Mouse (Mus musculus) MEL (cell line): ENCODE results near the gene Tprn. TPM values are rescaled to one million over a fixed set of nuclear protein-coding genes. Genes with fewer than 3 reads are reported as not detected.

Experiments
- DNase-seq: peaks from one replicate; pipeline ENCODE4 v3.0.0; 2011; ENCODE audit warnings: low read depth, low spot score
- H3K27ac ChIP-seq: 2 replicates; pipeline ENCODE4 v1.5.1; 2012; ENCODE audit warnings: low read depth, mild to moderate bottlenecking, control low read depth, low read length, moderate library complexity; ENCODE audit not compliant: control insufficient read depth
- H3K27me3 ChIP-seq, 2 experiments: fragments of 150-350 bp in 1 of 2; sonication (generic) in 1 of 2; 2 replicates each; pipeline ENCODE4 v1.6.1; 2012; ENCODE audit warnings: low read length in 2 of 2, mild to moderate bottlenecking in 2 of 2, improper control_type of control experiment in 1 of 2, moderate library complexity in 1 of 2; ENCODE audit not compliant: insufficient read depth in 2 of 2, control insufficient read depth in 1 of 2
- H3K36me3 ChIP-seq, 2 experiments: 2 replicates each; pipeline ENCODE4 v1.6.1; 2012 to 2014; ENCODE audit warnings: low read length in 2 of 2, improper control_type of control experiment in 1 of 2, inconsistent platforms in 1 of 2, mild to moderate bottlenecking in 1 of 2; ENCODE audit not compliant: insufficient read depth in 2 of 2, control insufficient read depth in 1 of 2
- H3K4me1 ChIP-seq, 2 experiments: fragments of 150-350 bp in 1 of 2; sonication (generic) in 1 of 2; 2 replicates each; pipeline ENCODE4 v1.6.1; 2012; ENCODE audit warnings: low read length in 2 of 2, improper control_type of control experiment in 1 of 2, mild to moderate bottlenecking in 1 of 2; ENCODE audit not compliant: insufficient read depth in 2 of 2, control insufficient read depth in 1 of 2
- H3K4me3 ChIP-seq, 2 experiments: fragments of 150-350 bp in 1 of 2; sonication (generic) in 1 of 2; 2 replicates each; pipeline ENCODE4 v1.5.1; 2012; ENCODE audit warnings: low read depth in 2 of 2, low read length in 2 of 2, mild to moderate bottlenecking in 2 of 2, moderate library complexity in 2 of 2, control low read depth in 1 of 2, improper control_type of control experiment in 1 of 2; ENCODE audit not compliant: control insufficient read depth in 1 of 2, insufficient read depth in 1 of 2
- H3K79me2 ChIP-seq: 2 replicates; pipeline ENCODE4 v1.6.1; 2012; ENCODE audit warnings: mild to moderate bottlenecking, low read length, moderate library complexity; ENCODE audit not compliant: control insufficient read depth, poor library complexity, insufficient read depth
- H3K9ac ChIP-seq: 2 replicates; pipeline ENCODE4 v1.6.1; 2012; ENCODE audit warnings: low read depth, mild to moderate bottlenecking, control low read depth, low read length, moderate library complexity; ENCODE audit not compliant: control insufficient read depth, poor library complexity, severe bottlenecking
- H3K9me3 ChIP-seq: fragments of 150-350 bp; sonication (generic); replicated peaks from 2 replicates; pipeline ENCODE4 v1.6.1; 2012; ENCODE audit warnings: mild to moderate bottlenecking, low read length, improper control_type of control experiment, moderate library complexity; ENCODE audit not compliant: insufficient read depth
- BHLHE40 ChIP-seq: IDR thresholded peaks from 2 replicates; pipeline ENCODE4 v1.6.1; 2012; ENCODE audit warnings: low read depth, mild to moderate bottlenecking, inconsistent platforms, low read length, improper control_type of control experiment, borderline replicate concordance
- CHD1 ChIP-seq: IDR thresholded peaks from 2 replicates; pipeline ENCODE4 v1.6.1; 2012; ENCODE audit warnings: low read depth, mild to moderate bottlenecking, inconsistent platforms, low read length, improper control_type of control experiment
- CHD2 ChIP-seq: IDR thresholded peaks from 2 replicates; pipeline ENCODE4 v1.6.1; 2011; ENCODE audit warnings: low read length, improper control_type of control experiment
- CTCF ChIP-seq, 3 experiments: IDR thresholded peaks in 2 of 3; conservative IDR thresholded peaks in 1 of 3; 2 replicates each; pipeline ENCODE4 v1.5.1; 2011 to 2012; ENCODE audit warnings: low read length in 3 of 3, low read depth in 2 of 3, mild to moderate bottlenecking in 2 of 3, improper control_type of control experiment in 1 of 3, inconsistent platforms in 1 of 3, mixed read lengths in 1 of 3, moderate library complexity in 1 of 3; ENCODE audit not compliant: control insufficient read depth in 1 of 3, insufficient read depth in 1 of 3, poor library complexity in 1 of 3, severe bottlenecking in 1 of 3
- E2F4 ChIP-seq: IDR thresholded peaks from 2 replicates; pipeline ENCODE4 v1.6.1; 2011; ENCODE audit warnings: low read depth, low read length, improper control_type of control experiment, borderline replicate concordance
- ELF1 ChIP-seq: IDR thresholded peaks from 2 replicates; pipeline ENCODE4 v1.6.1; 2014; ENCODE audit warnings: low read depth, mild to moderate bottlenecking, inconsistent platforms, low read length, improper control_type of control experiment, moderate library complexity
- EP300 ChIP-seq, 2 experiments: IDR thresholded peaks; 2 replicates each; pipeline ENCODE4 v1.6.1; 2011; ENCODE audit warnings: improper control_type of control experiment in 2 of 2, low read length in 2 of 2, low read depth in 1 of 2, mild to moderate bottlenecking in 1 of 2
- ETS1 ChIP-seq: IDR thresholded peaks from 2 replicates; pipeline ENCODE4 v1.6.1; 2012; ENCODE audit warnings: low read depth, mild to moderate bottlenecking, inconsistent platforms, low read length, improper control_type of control experiment, moderate library complexity
- GABPA ChIP-seq: IDR thresholded peaks from 2 replicates; pipeline ENCODE4 v1.6.1; 2012; ENCODE audit warnings: low read depth, mild to moderate bottlenecking, inconsistent platforms, low read length, improper control_type of control experiment, moderate library complexity
- GATA1 ChIP-seq: IDR thresholded peaks from 2 replicates; pipeline ENCODE4 v1.6.1; 2011; ENCODE audit warnings: low read depth, low read length, improper control_type of control experiment
- HCFC1 ChIP-seq: IDR thresholded peaks from 2 replicates; pipeline ENCODE4 v1.6.1; 2012; ENCODE audit warnings: low read depth, mild to moderate bottlenecking, inconsistent platforms, low read length, improper control_type of control experiment, moderate library complexity
- JUND ChIP-seq: IDR thresholded peaks from 2 replicates; pipeline ENCODE4 v1.6.1; 2011; ENCODE audit warnings: low read depth, mild to moderate bottlenecking, improper control_type of control experiment, low read length
- KAT2A ChIP-seq: conservative IDR thresholded peaks from 2 replicates; pipeline ENCODE4 v1.6.1; 2012; ENCODE audit warnings: low read depth, low read length, improper control_type of control experiment, inconsistent platforms
- MAFK ChIP-seq: IDR thresholded peaks from 2 replicates; pipeline ENCODE4 v1.6.1; 2011; ENCODE audit warnings: low read depth, mild to moderate bottlenecking, low read length, improper control_type of control experiment, borderline replicate concordance
- MAX ChIP-seq: IDR thresholded peaks from 2 replicates; pipeline ENCODE4 v1.6.1; 2011; ENCODE audit warnings: low read length, improper control_type of control experiment
- MAZ ChIP-seq: IDR thresholded peaks from 2 replicates; pipeline ENCODE4 v1.6.1; 2012; ENCODE audit warnings: low read depth, mild to moderate bottlenecking, inconsistent platforms, low read length, improper control_type of control experiment
- MEF2A ChIP-seq: IDR thresholded peaks from 2 replicates; pipeline ENCODE4 v1.6.1; 2014; ENCODE audit warnings: low read depth, mild to moderate bottlenecking, inconsistent platforms, low read length, improper control_type of control experiment; ENCODE audit not compliant: poor library complexity, insufficient replicate concordance, severe bottlenecking; ENCODE audit errors: extremely low read depth
- MXI1 ChIP-seq: IDR thresholded peaks from 2 replicates; pipeline ENCODE4 v1.6.1; 2011; ENCODE audit warnings: mild to moderate bottlenecking, low read depth, low read length, improper control_type of control experiment
- MYB ChIP-seq: IDR thresholded peaks from 2 replicates; pipeline ENCODE4 v1.6.1; 2011; ENCODE audit warnings: mild to moderate bottlenecking, low read depth, low read length, improper control_type of control experiment
- MYC ChIP-seq: IDR thresholded peaks from 2 replicates; pipeline ENCODE4 v1.6.1; 2011; ENCODE audit warnings: low read depth, mild to moderate bottlenecking, low read length, improper control_type of control experiment, moderate library complexity
- NELFE ChIP-seq: IDR thresholded peaks from 2 replicates; pipeline ENCODE4 v1.6.1; 2011; ENCODE audit warnings: low read depth, low read length, improper control_type of control experiment
- NRF1 ChIP-seq: IDR thresholded peaks from 2 replicates; pipeline ENCODE4 v1.6.1; 2014; ENCODE audit warnings: low read depth, mild to moderate bottlenecking, inconsistent platforms, low read length, improper control_type of control experiment, moderate library complexity; ENCODE audit not compliant: poor library complexity, insufficient read depth, severe bottlenecking
- POLR2A ChIP-seq, 2 experiments: IDR thresholded peaks; 2 replicates each; pipeline ENCODE4 v1.6.1; 2011 to 2012; ENCODE audit warnings: low read length in 2 of 2, mild to moderate bottlenecking in 2 of 2, control low read depth in 1 of 2, improper control_type of control experiment in 1 of 2, low read depth in 1 of 2, moderate library complexity in 1 of 2; ENCODE audit not compliant: control insufficient read depth in 1 of 2, insufficient read depth in 1 of 2, poor library complexity in 1 of 2
- POLR2AphosphoS2 ChIP-seq: IDR thresholded peaks from 2 replicates; pipeline ENCODE4 v1.6.1; 2011; ENCODE audit warnings: low read length, improper control_type of control experiment
- POLR2AphosphoS5 ChIP-seq: IDR thresholded peaks from 2 replicates; pipeline ENCODE4 v1.6.1; 2012; ENCODE audit warnings: low read depth, borderline replicate concordance, mild to moderate bottlenecking, inconsistent platforms, low read length, moderate library complexity, mixed read lengths
- RAD21 ChIP-seq: IDR thresholded peaks from 2 replicates; pipeline ENCODE4 v1.6.1; 2011; ENCODE audit warnings: mild to moderate bottlenecking, low read depth, low read length, improper control_type of control experiment
- RCOR1 ChIP-seq: IDR thresholded peaks from 2 replicates; pipeline ENCODE4 v1.6.1; 2012; ENCODE audit warnings: low read depth, mild to moderate bottlenecking, inconsistent platforms, low read length, improper control_type of control experiment
- SIN3A ChIP-seq: IDR thresholded peaks from 2 replicates; pipeline ENCODE4 v1.6.1; 2012; ENCODE audit warnings: low read length, improper control_type of control experiment, inconsistent platforms
- SMC3 ChIP-seq: IDR thresholded peaks from 2 replicates; pipeline ENCODE4 v1.6.1; 2011; ENCODE audit warnings: low read depth, low read length, improper control_type of control experiment
- TAL1 ChIP-seq: IDR thresholded peaks from 2 replicates; pipeline ENCODE4 v1.6.1; 2012; ENCODE audit warnings: mild to moderate bottlenecking, inconsistent platforms, low read length, moderate library complexity, mixed read lengths
- TBP ChIP-seq: IDR thresholded peaks from 2 replicates; pipeline ENCODE4 v1.8.0; 2011; ENCODE audit warnings: low read depth, low read length, improper control_type of control experiment
- TCF12 ChIP-seq: IDR thresholded peaks from 2 replicates; pipeline ENCODE4 v1.6.1; 2014; ENCODE audit warnings: low read depth, mild to moderate bottlenecking, inconsistent platforms, low read length, improper control_type of control experiment, moderate library complexity
- USF1 ChIP-seq: IDR thresholded peaks from 2 replicates; pipeline ENCODE4 v1.6.1; 2014; ENCODE audit warnings: low read depth, mild to moderate bottlenecking, inconsistent platforms, low read length, improper control_type of control experiment, moderate library complexity
- USF2 ChIP-seq, 2 experiments: IDR thresholded peaks; 2 replicates each; pipeline ENCODE4 v1.6.1; 2011 to 2012; ENCODE audit warnings: improper control_type of control experiment in 2 of 2, low read length in 2 of 2, borderline replicate concordance in 1 of 2, inconsistent platforms in 1 of 2, low read depth in 1 of 2, mild to moderate bottlenecking in 1 of 2; ENCODE audit not compliant: insufficient read depth in 1 of 2
- ZC3H11A ChIP-seq: IDR thresholded peaks from 2 replicates; pipeline ENCODE4 v1.6.1; 2012; ENCODE audit warnings: low read depth, mild to moderate bottlenecking, inconsistent platforms, low read length, improper control_type of control experiment
- ZMIZ1 ChIP-seq: IDR thresholded peaks from 2 replicates; pipeline ENCODE4 v1.6.1; 2012; ENCODE audit warnings: low read depth, mild to moderate bottlenecking, inconsistent platforms, low read length, improper control_type of control experiment, moderate library complexity
- ZNF384 ChIP-seq: IDR thresholded peaks from 2 replicates; pipeline ENCODE4 v1.6.1; 2012; ENCODE audit warnings: low read depth, mild to moderate bottlenecking, inconsistent platforms, low read length, improper control_type of control experiment
- polyA plus RNA-seq, 2 experiments: library from polyadenylated mRNA; stranded (reverse) in 1 of 2; unstranded in 1 of 2; fragments of >175 nt in 1 of 2; fragments of >200 nt in 1 of 2; gene quantifications; 2 replicates each; pipeline versions ENCODE4 v1.2.1 to v1.2.4; 2012; ENCODE audit warnings: low replicate concordance in 2 of 2, low read depth in 1 of 2; ENCODE audit not compliant: insufficient read length in 2 of 2, insufficient read depth in 1 of 2, missing spikeins in 1 of 2
- total RNA-seq: library from RNA; depleted of rRNA; stranded (reverse); fragments of 300-350 nt; gene quantifications from 2 replicates; pipeline ENCODE4 v1.2.3, GENCODE M21; 2012

Gene Tprn
- total and polyA plus RNA-seq, 3 experiments: 32.9 to 50.8 TPM; not detected in 1

DNA sequence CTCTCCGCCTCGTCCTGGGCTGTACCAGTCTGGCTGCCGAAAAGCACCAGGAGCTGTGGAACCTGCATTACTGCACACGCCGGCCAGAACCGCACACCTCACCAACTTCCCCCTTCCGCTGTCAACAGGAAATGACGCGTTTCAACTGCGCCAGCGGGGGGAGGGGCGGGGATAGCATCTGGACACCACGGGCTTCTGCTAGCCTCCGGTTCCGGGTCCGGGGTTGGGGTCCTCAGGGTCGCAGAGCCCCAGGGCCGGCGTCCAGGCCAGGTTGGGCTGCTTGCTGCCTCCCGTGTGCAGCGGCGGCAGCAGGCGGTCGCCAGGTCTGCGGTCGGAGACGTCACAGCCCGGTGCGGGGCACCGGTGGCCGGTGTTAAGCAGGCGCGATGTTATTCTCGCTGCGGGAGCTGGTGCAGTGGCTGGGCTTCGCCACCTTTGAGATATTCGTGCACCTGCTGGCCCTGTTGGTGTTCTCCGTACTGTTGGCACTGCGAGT is 7.1 kb upstream of the Tprn start, which contains the start of gene Tmem203:
Gene Tmem203, plus strand, starts transcription at position 156 of the 496 bp plus-strand sequence.
- H3K27ac ChIP-seq: peak within 1 kb of the TSS; percentile 69
- peak; percentile 95 for DNase-seq
- H3K9me3 ChIP-seq: no peaks in the 10 kb centered on the region
- H3K9ac ChIP-seq: peak within 1 kb of the TSS; percentile 96
- TF ChIP-seq RCOR1 (no peak), TCF12 (peak; percentile 55; the same call in 1 of the 2 replicates), ZNF384 (no peak), SIN3A (peak; percentile 100), BHLHE40 (no peak), POLR2A (IDR thresholded peaks at IDR 0.05; ENCODE audit: control insufficient read depth in 1 of 2, insufficient read depth in 1 of 2, low read depth in 1 of 2, low read length in 2 of 2, poor library complexity in 1 of 2) (peak; percentile 64 to 83; a peak in 3 of 4 replicates), MYB (no peak), GATA1 (no peak), POLR2AphosphoS5 (no peak), CHD2 (peak; percentile 74), TAL1 (no peak), NRF1 (0 out of 2 replicates have a peak, but pooled peaks have one; percentile 18), E2F4 (no peak), POLR2AphosphoS2 (peak; percentile 65), JUND (no peak), NELFE (peak; percentile 80), RAD21 (no peak), ELF1 (peak; percentile 98), CHD1 (no peak), EP300 (IDR thresholded peaks at IDR 0.05; ENCODE audit: low read depth in 1 of 2, low read length in 2 of 2) (peak in 1 of 2 experiments; percentile 48; a peak in 1 of 4 replicates), MAFK (no peak), MAZ (peak; percentile 93; the same call in 1 of the 2 replicates), ETS1 (peak; percentile 64; the same call in 1 of the 2 replicates), GABPA (no peak), HCFC1 (peak; percentile 96), ZC3H11A (no peak), USF1 (no peak), SMC3 (no peak), MAX (peak; percentile 82), ZMIZ1 (no peak), MEF2A (no peak), TBP (peak; percentile 70; the same call in 1 of the 2 replicates), MXI1 (peak; percentile 100), MYC (peak; percentile 91), USF2 (IDR thresholded peaks at IDR 0.05; ENCODE audit: borderline replicate concordance in 1 of 2, insufficient read depth in 1 of 2, low read depth in 1 of 2, low read length in 2 of 2) (no peak), CTCF (IDR thresholded peaks at IDR 0.05 in 2 of 3, conservative IDR thresholded peaks at IDR 0.05 in 1 of 3; ENCODE audit: control insufficient read depth in 1 of 3, insufficient read depth in 1 of 3, low read depth in 2 of 3, low read length in 3 of 3, poor library complexity in 1 of 3, severe bottlenecking in 1 of 3) (no peak), KAT2A (peak; percentile 74; the same call in 1 of the 2 replicates)
- H3K4me1 ChIP-seq: peaks cover 2 to 12% of the 10 kb centered on the region in 2 experiments; a peak in 1 of 4 replicates
- H3K27me3 ChIP-seq: no peaks in the 10 kb centered on the region
- peaks cover 20% of the 10 kb centered on the region for H3K79me2 ChIP-seq
- peaks cover 0 to 8% of the 10 kb centered on the region in 2 experiments; a peak in 2 of 4 replicates for H3K36me3 ChIP-seq
- H3K4me3 ChIP-seq: peak within 1 kb of the TSS; percentile 87 to 97
